ENCODE assay signal across 16 mouse cellular contexts in genomic region chr5:125525516-125525915, GRCm38 (mm10). TPM values are rescaled to one million over a fixed set of nuclear protein-coding genes. Genes with fewer than 3 reads are reported as not detected.
A peak's percentile ranks its signal among the peaks of the same experiment; 100 is the strongest.
DNase-seq lines count a peak whose midpoint lies in the region; ATAC-seq and TF ChIP-seq lines count a peak whose summit lies in the region.
"Had no signal": no experiment of that assay in that cellular context is flagged by ENCODE, and none has a peak within 500 bp of the region (broad histone marks: within the 10 kb centered on the region; RNA-seq: fewer than 3 reads in every experiment).

No protein-coding gene starts in this region.

- no peaks in the 10 kb centered on the region for H3K4me1 ChIP-seq in hindbrain, postnatal 0 days (ENCODE audit: insufficient read depth, low read length)
- no peaks in the 10 kb centered on the region for H3K4me1 ChIP-seq in hindbrain, embryonic 11.5 days (replicated peaks; ENCODE audit: control insufficient read depth, insufficient read depth, low read length)
- H3K4me1 ChIP-seq in midbrain, postnatal 0 days (ENCODE audit: insufficient read depth, low read length) = no peaks in the 10 kb centered on the region
- H3K4me1 ChIP-seq in midbrain, embryonic 10.5 days = peaks cover 10% of the 10 kb centered on the region
- H3K4me1 ChIP-seq in ES-E14 (ENCODE audit: control insufficient read depth in 2 of 2, insufficient read depth in 2 of 2, low read length in 2 of 2, poor library complexity in 1 of 2) = peaks cover 0 to 18% of the 10 kb centered on the region in 2 experiments; a peak in 3 of 4 replicates
- H3K4me1 ChIP-seq in small intestine, adult 2 months (ENCODE audit: control insufficient read depth, insufficient read depth, insufficient read length, low read length) = peaks cover 3% of the 10 kb centered on the region; the same call in 1 of the 2 replicates
- H3K4me1 ChIP-seq: embryonic facial prominence, embryonic 13.5 days; forebrain, embryonic 13.5 days had no signal

- in situ Hi-C loops in ES-E14 (cut with MboI; ENCODE audit: low sequenced_read_pairs in 2 of 2, unreplicated experiment in 2 of 2) = no loop called here

- H3K27me3 ChIP-seq in hindbrain, postnatal 0 days (ENCODE audit: insufficient read depth, low read length) = no peaks in the 10 kb centered on the region; the same call in 1 of the 2 replicates
- peaks cover 4% of the 10 kb centered on the region; the same call in 1 of the 2 replicates for H3K27me3 ChIP-seq in hindbrain, embryonic 11.5 days (ENCODE audit: control insufficient read depth, insufficient read depth, low read length)
- H3K27me3 ChIP-seq in midbrain, postnatal 0 days (ENCODE audit: insufficient read depth, low read length) = 0 out of 2 replicates have a peak, but pooled peaks cover under 1% of the 10 kb centered on the region
- peaks cover 30% of the 10 kb centered on the region for H3K27me3 ChIP-seq in midbrain, embryonic 10.5 days (ENCODE audit: low read depth, poor library complexity, severe bottlenecking)
- 0 out of 2 replicates have a peak, but pooled peaks cover 2% of the 10 kb centered on the region for H3K27me3 ChIP-seq in small intestine, adult 2 months (ENCODE audit: control insufficient read depth, insufficient read depth, low read length)

- ATAC-seq in hindbrain, postnatal 0 days = no peak
- ATAC-seq in hindbrain, embryonic 11.5 days (ENCODE audit: low FRiP score) = no peak
- ATAC-seq in midbrain, postnatal 0 days (ENCODE audit: low FRiP score) = no peak
- ATAC-seq: forebrain, embryonic 13.5 days; midbrain, embryonic 15.5 days had no signal

- no peak overlapping the region for H3K9ac ChIP-seq in hindbrain, postnatal 0 days (replicated peaks; ENCODE audit: low read length)
- no peak overlapping the region for H3K9ac ChIP-seq in hindbrain, embryonic 11.5 days (ENCODE audit: low read depth, low read length)
- no peak overlapping the region for H3K9ac ChIP-seq in midbrain, postnatal 0 days (replicated peaks; ENCODE audit: low read length, poor library complexity, severe bottlenecking)
- no peak overlapping the region for H3K9ac ChIP-seq in ES-E14 (ENCODE audit: insufficient read depth, low read depth, low read length, poor library complexity, severe bottlenecking)
- H3K9ac ChIP-seq: embryonic facial prominence, embryonic 13.5 days; forebrain, embryonic 13.5 days; hindbrain, embryonic 15.5 days; midbrain, embryonic 15.5 days had no signal

- peaks cover 4% of the 10 kb centered on the region; the same call in 1 of the 2 replicates for H3K36me3 ChIP-seq in hindbrain, postnatal 0 days (ENCODE audit: insufficient read depth, low read length)
- H3K36me3 ChIP-seq in hindbrain, embryonic 11.5 days (ENCODE audit: control insufficient read depth, insufficient read depth, low read length) = no peaks in the 10 kb centered on the region
- H3K36me3 ChIP-seq in midbrain, postnatal 0 days (ENCODE audit: insufficient read depth, low read length) = no peaks in the 10 kb centered on the region
- peaks cover 6% of the 10 kb centered on the region for H3K36me3 ChIP-seq in midbrain, embryonic 10.5 days
- H3K36me3 ChIP-seq in ES-E14 (ENCODE audit: control insufficient read depth, insufficient read depth, low read length, poor library complexity, severe bottlenecking) = no peaks in the 10 kb centered on the region
- no peaks in the 10 kb centered on the region; the same call in 1 of the 2 replicates for H3K36me3 ChIP-seq in small intestine, adult 2 months (ENCODE audit: control insufficient read depth, insufficient read depth, low read length)
- H3K36me3 ChIP-seq: hindbrain, embryonic 15.5 days; midbrain, embryonic 15.5 days had no signal

- H3K4me3 ChIP-seq in hindbrain, postnatal 0 days (ENCODE audit: low read length) = no peak overlapping the region
- no peak overlapping the region for H3K4me3 ChIP-seq in hindbrain, embryonic 11.5 days (ENCODE audit: low read depth, low read length)
- H3K4me3 ChIP-seq in midbrain, postnatal 0 days (ENCODE audit: low read depth, low read length) = no peak overlapping the region
- no peak overlapping the region for H3K4me3 ChIP-seq in midbrain, embryonic 10.5 days
- H3K4me3 ChIP-seq in ES-E14 (ENCODE audit: insufficient read depth in 1 of 2, low read depth in 1 of 2, low read length in 2 of 2, poor library complexity in 1 of 2, severe bottlenecking in 1 of 2) = no peak overlapping the region
- H3K4me3 ChIP-seq in small intestine, adult 2 months (ENCODE audit: low read depth, low read length) = no peak overlapping the region
- H3K4me3 ChIP-seq: embryonic facial prominence, embryonic 13.5 days; forebrain, embryonic 13.5 days; hindbrain, embryonic 15.5 days; midbrain, embryonic 15.5 days had no signal

- WGBS in hindbrain, postnatal 0 days = 58% methylated on average over 5 of the region's 5 CpGs
- 59% methylated on average over 5 of the region's 5 CpGs for WGBS in hindbrain, embryonic 11.5 days
- WGBS in midbrain, postnatal 0 days = 64% methylated on average over 5 of the region's 5 CpGs
- WGBS in midbrain, embryonic 10.5 days = 65% methylated on average over 5 of the region's 5 CpGs
- WGBS in small intestine, adult 2 months = 54% methylated on average over 5 of the region's 5 CpGs

- TF ChIP-seq POLR2A in small intestine, adult 2 months (IDR thresholded peaks at IDR 0.05; ENCODE audit: low read depth, low read length) = no peak

- H3K27ac ChIP-seq in hindbrain, postnatal 0 days = no peak overlapping the region
- H3K27ac ChIP-seq in hindbrain, embryonic 11.5 days (ENCODE audit: low read depth, low read length) = no peak overlapping the region
- no peak overlapping the region for H3K27ac ChIP-seq in midbrain, postnatal 0 days (ENCODE audit: low read depth, low read length)
- H3K27ac ChIP-seq in midbrain, embryonic 10.5 days (replicated peaks) = no peak overlapping the region
- no peak overlapping the region for H3K27ac ChIP-seq in ES-E14 (ENCODE audit: insufficient read depth, low read depth, low read length, poor library complexity, severe bottlenecking)
- no peak overlapping the region for H3K27ac ChIP-seq in small intestine, adult 2 months (ENCODE audit: insufficient read depth, low read depth, low read length)
- H3K27ac ChIP-seq: embryonic facial prominence, embryonic 13.5 days; forebrain, embryonic 13.5 days; hindbrain, embryonic 15.5 days; midbrain, embryonic 15.5 days had no signal

- peak; percentile 50 for TF ChIP-seq CTCF in hindbrain, postnatal 0 days (IDR thresholded peaks at IDR 0.05; ENCODE audit: low read depth)
- peak; percentile 56 for TF ChIP-seq CTCF in midbrain, postnatal 0 days (IDR thresholded peaks at IDR 0.05)
- TF ChIP-seq CTCF in small intestine, adult 2 months (IDR thresholded peaks at IDR 0.05; ENCODE audit: extremely low read depth, insufficient read length, insufficient replicate concordance, low read depth, low read length) = peak; percentile 30; the same call in 1 of the 2 replicates

- H3K9me3 ChIP-seq in hindbrain, postnatal 0 days (ENCODE audit: low read length) = no peaks in the 10 kb centered on the region
- no peaks in the 10 kb centered on the region for H3K9me3 ChIP-seq in hindbrain, embryonic 11.5 days (ENCODE audit: control insufficient read depth, low read length)
- no peaks in the 10 kb centered on the region for H3K9me3 ChIP-seq in midbrain, postnatal 0 days (ENCODE audit: low read length)
- peaks cover 6% of the 10 kb centered on the region for H3K9me3 ChIP-seq in midbrain, embryonic 10.5 days (replicated peaks)
- H3K9me3 ChIP-seq in ES-E14 (ENCODE audit: control insufficient read depth, insufficient read depth, low read depth, low read length) = no peaks in the 10 kb centered on the region
- H3K9me3 ChIP-seq: hindbrain, embryonic 15.5 days; midbrain, embryonic 15.5 days had no signal

- no peak overlapping the region for H3K4me2 ChIP-seq in hindbrain, postnatal 0 days (ENCODE audit: low read depth, low read length)
- no peak overlapping the region for H3K4me2 ChIP-seq in hindbrain, embryonic 11.5 days (replicated peaks; ENCODE audit: low read depth, low read length)
- no peak overlapping the region for H3K4me2 ChIP-seq in midbrain, postnatal 0 days (ENCODE audit: low read depth, low read length, poor library complexity, severe bottlenecking)
- H3K4me2 ChIP-seq: embryonic facial prominence, embryonic 13.5 days; forebrain, embryonic 13.5 days; hindbrain, embryonic 15.5 days; midbrain, embryonic 15.5 days had no signal

- DNase-seq in hindbrain, postnatal 0 days (ENCODE audit: low spot score) = no peak
- DNase-seq in hindbrain, embryonic 11.5 days (ENCODE audit: low spot score) = no peak
- no peak for DNase-seq in midbrain, postnatal 0 days (ENCODE audit: low spot score)
- DNase-seq in midbrain, embryonic 10.5 days (ENCODE audit: low spot score) = no peak
- no peak for DNase-seq in ES-E14 (ENCODE audit: low read depth, low spot score)
- DNase-seq in heart, adult 9 months (ENCODE audit: low spot score in 2 of 2) = no peak
- DNase-seq in urinary bladder, postnatal 25 days (ENCODE audit: low spot score) = no peak
- DNase-seq: cerebellum, adult 9-10 months; gastrocnemius, postnatal 14 days had no signal

TF ChIP-seq in ES-E14, 5 proteins besides CTCF, POLR2A, EP300 and RAD21:
- TF ChIP-seq ZC3H11A (IDR thresholded peaks at IDR 0.05; ENCODE audit: borderline replicate concordance, low read depth, low read length) = 0 out of 2 replicates have a peak, but pooled peaks have one; percentile 25
- no peak for TF ChIP-seq CHD2 (IDR thresholded peaks at IDR 0.05; ENCODE audit: low read depth, low read length)

RNA-seq across cellular contexts. Expression of gene Tmem132b, which starts 6.1 kb away (rescaled TPM):
- 45.9 and 46.6 TPM in 2 replicates for total RNA-seq in hindbrain, postnatal 0 days (2014; rRNA removed)
- polyA plus RNA-seq in hindbrain, postnatal 0 days (2015; fragmentation: Nextera tagmentation; extraction: Ambion mirVana) = 6.1 and 6.9 TPM in 2 replicates
- 0.70 and 0.74 TPM in 2 replicates for polyA plus RNA-seq in hindbrain, embryonic 11.5 days (2014; fragmentation: Nextera tagmentation; extraction: Ambion mirVana)
- 27.8 and 36.2 TPM in 2 replicates for total RNA-seq in midbrain, postnatal 0 days (2014; rRNA removed)
- polyA plus RNA-seq in midbrain, postnatal 0 days (2015; fragmentation: Nextera tagmentation; extraction: Ambion mirVana) = 4.8 and 6.4 TPM in 2 replicates
- polyA plus RNA-seq in midbrain, embryonic 10.5 days (2016; fragmentation: Nextera tagmentation; extraction: Ambion mirVana) = 0.20 and 0.29 TPM in 2 replicates
- 0.13 and 0.48 TPM in 2 replicates for total RNA-seq in ES-E14 (2012; rRNA removed)
- polyA plus RNA-seq in small intestine, adult 2 months (2012; rRNA removed) = 0.06 TPM in 1 of 2 replicates, not detected in the other
- polyA plus RNA-seq: heart, embryonic 16.5 days; lung, embryonic 16.5 days had no signal

RNA-seq across cellular contexts. Expression of gene Aacs, which starts 49.9 kb away (rescaled TPM):
- total RNA-seq in hindbrain, postnatal 0 days (2014; rRNA removed) = 124 and 125 TPM in 2 replicates
- polyA plus RNA-seq in hindbrain, postnatal 0 days (2015; fragmentation: Nextera tagmentation; extraction: Ambion mirVana) = 77.3 and 77.6 TPM in 2 replicates
- 48.6 and 50.1 TPM in 2 replicates for polyA plus RNA-seq in hindbrain, embryonic 11.5 days (2014; fragmentation: Nextera tagmentation; extraction: Ambion mirVana)
- total RNA-seq in midbrain, postnatal 0 days (2014; rRNA removed) = 104 and 112 TPM in 2 replicates
- polyA plus RNA-seq in midbrain, postnatal 0 days (2015; fragmentation: Nextera tagmentation; extraction: Ambion mirVana) = 84.8 and 86.5 TPM in 2 replicates
- polyA plus RNA-seq in midbrain, embryonic 10.5 days (2016; fragmentation: Nextera tagmentation; extraction: Ambion mirVana) = 63.9 and 71.5 TPM in 2 replicates
- 16.5 and 20.6 TPM in 2 replicates for total RNA-seq in ES-E14 (2012; rRNA removed)
- polyA plus RNA-seq in small intestine, adult 2 months (2012; rRNA removed) = 23.9 and 37.6 TPM in 2 replicates
